ENCODE assay signal across 18 mouse cellular contexts in genomic region chr15:59731129-59731528, GRCm38 (mm10).
DNase-seq lines count a peak whose midpoint lies in the region; ATAC-seq lines count a peak whose summit lies in the region.
"Had no signal": no experiment of that assay in that cellular context is flagged by ENCODE, and none has a peak within 500 bp of the region (broad histone marks: within the 10 kb centered on the region; RNA-seq: fewer than 3 reads in every experiment).

No protein-coding gene starts in this region.

- peak; percentile 86 for ATAC-seq in inflammation-experienced regulatory T-cells, adult 6 months
- ATAC-seq in monocyte, adult 5-6 weeks (replicated peaks; ENCODE audit: insufficient number of reproducible peaks, low FRiP score, low TSS enrichment, poor library complexity, severe bottlenecking), result no peak
- ATAC-seq: intestine, embryonic 16.5 days had no signal

- DNase-seq in 3T3-L1 (ENCODE audit: low read depth, low spot score), result peak; percentile 79
- DNase-seq in CD4-positive helper T cell, adult 2 months (ENCODE audit: low read depth, low spot score), result peak; percentile 91
- DNase-seq in R1 (ENCODE audit: low read depth, low spot score), result peak; percentile 13
- no peak for DNase-seq in embryo, embryonic 10 days (ENCODE audit: low spot score)
- no peak for DNase-seq in cerebellum, postnatal 10 days
- DNase-seq: cerebellum, adult 11 months; cerebellum, adult 9-11 months; gastrocnemius, postnatal 25 days; heart, postnatal 4 days; kidney, postnatal 25 days; layer of hippocampus, postnatal 36 days; liver, embryonic 13.5 days; lung, adult 2 months; lung, postnatal 14 days; retina, postnatal 1 day had no signal

Comparison
In these comparisons a context has a peak if more than half of its experiments do, and no peak if none do; other contexts are left out.
1. DNase-seq: peak in 3T3-L1 (single experiment), CD4-positive helper T cell, adult 2 months (single experiment) and R1 (single experiment); none in embryo, embryonic 10 days (single experiment) and cerebellum, postnatal 10 days (0 of 2).